Mouse (Mus musculus) limb, embryonic 13.5 days (tissue): ENCODE data around the gene Xdh. TPM values are rescaled to one million over a fixed set of nuclear protein-coding genes. Genes with fewer than 3 reads are reported as not detected.

Experiments used
- ATAC-seq: fragments of 200-750 bp; cut with Nextera tagmentation; 2 replicates; pipeline ENCODE4 v1.8.0; 2017; ENCODE audit warnings: low read depth, moderate number of reproducible peaks, moderate TSS enrichment; ENCODE audit not compliant: low FRiP score
- H3K27ac ChIP-seq: fragments of 300-500 bp; sonication (generic); 2 replicates; pipeline ENCODE4 v1.5.1; 2015; ENCODE audit warnings: inconsistent platforms, mild to moderate bottlenecking, moderate library complexity
- H3K27me3 ChIP-seq: fragments of 300-500 bp; sonication (generic); 2 replicates; pipeline ENCODE4 v1.6.1; 2015; ENCODE audit warnings: mild to moderate bottlenecking, inconsistent platforms
- H3K36me3 ChIP-seq: fragments of 300-500 bp; sonication (generic); 2 replicates; pipeline ENCODE4 v1.6.1; 2015; ENCODE audit warnings: inconsistent platforms, mild to moderate bottlenecking, moderate library complexity
- H3K4me1 ChIP-seq: fragments of 300-500 bp; sonication (generic); 2 replicates; pipeline ENCODE4 v1.6.1; 2015; ENCODE audit warnings: inconsistent platforms
- H3K4me2 ChIP-seq: fragments of 300-500 bp; sonication (generic); replicated peaks from 2 replicates; pipeline ENCODE4 v1.6.1; 2015; ENCODE audit warnings: inconsistent platforms, mild to moderate bottlenecking, moderate library complexity
- H3K4me3 ChIP-seq: fragments of 300-500 bp; sonication (generic); 2 replicates; pipeline ENCODE4 v1.5.1; 2015; ENCODE audit warnings: moderate library complexity, mild to moderate bottlenecking, inconsistent platforms
- H3K9ac ChIP-seq: fragments of 300-500 bp; sonication (generic); 2 replicates; pipeline ENCODE4 v1.6.1; 2015; ENCODE audit warnings: mild to moderate bottlenecking, inconsistent platforms
- H3K9me3 ChIP-seq: fragments of 300-500 bp; sonication (generic); 2 replicates; pipeline ENCODE4 v1.6.1; 2016; ENCODE audit warnings: inconsistent platforms
- WGBS: fragments of 180-500 bp; shearing (Covaris S2); methylation state at CpG from one replicate; pipeline ENCODE4 v1.1.7; 2015; 5-methylcytosine and 5-hydroxymethylcytosine counted together
- polyA plus RNA-seq: library from polyadenylated mRNA; unstranded; fragments of >200 nt; fragmentation: Nextera tagmentation; extraction: Ambion mirVana; gene quantifications from 2 replicates; pipeline ENCODE4 v1.2.1, GENCODE M21; 2015

Xdh gene
- polyA plus RNA-seq, result 0.62 and 1.4 TPM in 2 replicates

GRCm38 (mm10) chr17:73950062-73950735 is at the start of gene Xdh:
Xdh (minus strand) TSS chr17:73950196.
- H3K4me1 ChIP-seq, result peaks cover 12% of the 10 kb centered on the region
- H3K27me3 ChIP-seq, result no peaks in the 10 kb centered on the region
- H3K4me2 ChIP-seq, result no peak within 1 kb of the TSS
- ATAC-seq, result no peak
- no peaks in the 10 kb centered on the region for H3K36me3 ChIP-seq
- H3K4me3 ChIP-seq, result no peak within 1 kb of the TSS
- WGBS, result 82% methylated on average over 13 of the region's 13 CpGs
- no peaks in the 10 kb centered on the region for H3K9me3 ChIP-seq
- no peak within 1 kb of the TSS for H3K9ac ChIP-seq
- H3K27ac ChIP-seq, result no peak within 1 kb of the TSS

- no peaks in the 10 kb centered on the region for H3K4me1 ChIP-seq
- no peak overlapping the region for H3K27ac ChIP-seq
- 88% methylated on average over 13 of the region's 13 CpGs for WGBS
- H3K4me2 ChIP-seq, result no peak overlapping the region
- no peak overlapping the region for H3K4me3 ChIP-seq
- ATAC-seq, result no peak
- no peaks in the 10 kb centered on the region for H3K9me3 ChIP-seq
- no peak overlapping the region for H3K9ac ChIP-seq
- H3K27me3 ChIP-seq, result no peaks in the 10 kb centered on the region
- H3K36me3 ChIP-seq, result no peaks in the 10 kb centered on the region
These were observed 46.1 kb upstream of the Xdh start for GRCm38 (mm10) chr17:73995907-73996645.

GRCm38 (mm10) chr17:73991264-73991663 is 41.3 kb upstream of the Xdh start:
- Histone ChIP-seq H3K27me3 (no peaks in the 10 kb centered on the region), H3K4me3 (no peak overlapping the region), H3K27ac (no peak overlapping the region), H3K9ac (no peak overlapping the region), H3K4me1 (no peaks in the 10 kb centered on the region), H3K4me2 (no peak overlapping the region), H3K9me3 (no peaks in the 10 kb centered on the region), H3K36me3 (no peaks in the 10 kb centered on the region)
- ATAC-seq, result no peak
- WGBS, result 92% methylated on average over 4 of the region's 4 CpGs

GRCm38 (mm10) chr17:73986571-73986970 is 36.6 kb upstream of the Xdh start:
- Histone ChIP-seq H3K9me3 (no peaks in the 10 kb centered on the region), H3K27me3 (no peaks in the 10 kb centered on the region), H3K4me1 (peaks cover 11% of the 10 kb centered on the region), H3K4me3 (no peak overlapping the region), H3K36me3 (no peaks in the 10 kb centered on the region), H3K27ac (no peak overlapping the region), H3K4me2 (no peak overlapping the region), H3K9ac (no peak overlapping the region)
- WGBS, result 79% methylated on average over 2 of the region's 2 CpGs
- ATAC-seq, result no peak

GRCm38 (mm10) chr17:73985936-73986335 is 35.9 kb upstream of the Xdh start:
- H3K9ac ChIP-seq, result no peak overlapping the region
- no peak overlapping the region for H3K27ac ChIP-seq
- WGBS, result 91% methylated on average over 4 of the region's 4 CpGs
- no peaks in the 10 kb centered on the region for H3K27me3 ChIP-seq
- no peak overlapping the region for H3K4me2 ChIP-seq
- H3K9me3 ChIP-seq, result no peaks in the 10 kb centered on the region
- no peak overlapping the region for H3K4me3 ChIP-seq
- no peaks in the 10 kb centered on the region for H3K36me3 ChIP-seq
- ATAC-seq, result no peak
- peaks cover 11% of the 10 kb centered on the region for H3K4me1 ChIP-seq

GRCm38 (mm10) chr17:73984508-73984907 is 34.5 kb upstream of the Xdh start:
- ATAC-seq, result peak; percentile 32; the same call in 1 of the 2 replicates

GRCm38 (mm10) chr17:73982871-73983270 is 32.9 kb upstream of the Xdh start:
- peaks cover 11% of the 10 kb centered on the region for H3K4me1 ChIP-seq
- WGBS, result 92% methylated on average over 1 of the region's 1 CpGs
- no peak for ATAC-seq
- no peaks in the 10 kb centered on the region for H3K9me3 ChIP-seq
- no peak overlapping the region for H3K9ac ChIP-seq
- H3K36me3 ChIP-seq, result no peaks in the 10 kb centered on the region
- no peak overlapping the region for H3K4me3 ChIP-seq
- H3K27ac ChIP-seq, result no peak overlapping the region
- no peak overlapping the region for H3K4me2 ChIP-seq
- H3K27me3 ChIP-seq, result no peaks in the 10 kb centered on the region

More at GRCm38 (mm10) chr17:73984508-73984907, 34.5 kb upstream of the Xdh start:
- no peak overlapping the region for H3K4me3 ChIP-seq
- peaks cover 11% of the 10 kb centered on the region for H3K4me1 ChIP-seq
- no peak overlapping the region for H3K9ac ChIP-seq
- H3K4me2 ChIP-seq, result no peak overlapping the region
- H3K36me3 ChIP-seq, result no peaks in the 10 kb centered on the region
- WGBS, result 5% methylated on average over 4 of the region's 4 CpGs
- no peaks in the 10 kb centered on the region for H3K27me3 ChIP-seq
- no peak overlapping the region; the same call in 1 of the 2 replicates for H3K27ac ChIP-seq
- no peaks in the 10 kb centered on the region for H3K9me3 ChIP-seq

GRCm38 (mm10) chr17:73976066-73976465 is 26.1 kb upstream of the Xdh start:
- no peak overlapping the region for H3K4me3 ChIP-seq

GRCm38 (mm10) chr17:73972648-73973047 is 22.7 kb upstream of the Xdh start:
- Histone ChIP-seq H3K9ac (no peak overlapping the region), H3K36me3 (no peaks in the 10 kb centered on the region), H3K27ac (no peak overlapping the region), H3K27me3 (no peaks in the 10 kb centered on the region), H3K4me2 (no peak overlapping the region), H3K9me3 (no peaks in the 10 kb centered on the region), H3K4me1 (peaks cover 4% of the 10 kb centered on the region; the same call in 1 of the 2 replicates), H3K4me3 (no peak overlapping the region)
- WGBS, result 91% methylated on average over 11 of the region's 11 CpGs
- ATAC-seq, result no peak

More at GRCm38 (mm10) chr17:73976066-73976465, 26.1 kb upstream of the Xdh start:
- no peak for ATAC-seq
- H3K36me3 ChIP-seq, result no peaks in the 10 kb centered on the region
- no peaks in the 10 kb centered on the region for H3K9me3 ChIP-seq
- H3K27me3 ChIP-seq, result no peaks in the 10 kb centered on the region
- no peaks in the 10 kb centered on the region for H3K4me1 ChIP-seq
- no peak overlapping the region for H3K4me2 ChIP-seq
- H3K27ac ChIP-seq, result no peak overlapping the region
- no peak overlapping the region for H3K9ac ChIP-seq

GRCm38 (mm10) chr17:73971291-73971690 is 21.3 kb upstream of the Xdh start:
- Histone ChIP-seq H3K4me3 (no peak overlapping the region), H3K4me1 (peaks cover 4% of the 10 kb centered on the region; the same call in 1 of the 2 replicates), H3K27ac (no peak overlapping the region), H3K9me3 (no peaks in the 10 kb centered on the region), H3K27me3 (no peaks in the 10 kb centered on the region), H3K9ac (no peak overlapping the region), H3K4me2 (no peak overlapping the region), H3K36me3 (no peaks in the 10 kb centered on the region)
- WGBS, result 79% methylated on average over 4 of the region's 4 CpGs
- ATAC-seq, result no peak

GRCm38 (mm10) chr17:73970361-73971027 is 20.5 kb upstream of the Xdh start:
- H3K36me3 ChIP-seq, result no peaks in the 10 kb centered on the region
- peaks cover 4% of the 10 kb centered on the region; the same call in 1 of the 2 replicates for H3K4me1 ChIP-seq
- no peaks in the 10 kb centered on the region for H3K27me3 ChIP-seq
- 62% methylated on average over 3 of the region's 3 CpGs for WGBS
- H3K4me3 ChIP-seq, result no peak overlapping the region
- no peak for ATAC-seq
- H3K4me2 ChIP-seq, result no peak overlapping the region
- no peaks in the 10 kb centered on the region for H3K9me3 ChIP-seq
- H3K9ac ChIP-seq, result no peak overlapping the region
- H3K27ac ChIP-seq, result no peak overlapping the region

GRCm38 (mm10) chr17:73964856-73965255 is 14.9 kb upstream of the Xdh start:
- H3K4me1 ChIP-seq, result peaks cover 15% of the 10 kb centered on the region
- no peaks in the 10 kb centered on the region for H3K27me3 ChIP-seq
- no peak overlapping the region for H3K4me3 ChIP-seq
- no peak overlapping the region for H3K9ac ChIP-seq
- ATAC-seq, result no peak
- H3K9me3 ChIP-seq, result no peaks in the 10 kb centered on the region
- no peak overlapping the region for H3K4me2 ChIP-seq
- no peaks in the 10 kb centered on the region for H3K36me3 ChIP-seq
- H3K27ac ChIP-seq, result no peak overlapping the region
- whole genome bisulfite sequencing, result 89% methylated on average over 9 of the region's 9 CpGs
